Mouse (Mus musculus): ENCODE measurements around the gene Lcat.
A peak's percentile ranks its signal among the peaks of the same experiment; 100 is the strongest.
"Not testable (repeated sequence)": the region's sequence is repeated elsewhere in the genome, so short reads cannot be mapped to it uniquely, and the experiment has no call there.

The Lcat gene

DNA sequence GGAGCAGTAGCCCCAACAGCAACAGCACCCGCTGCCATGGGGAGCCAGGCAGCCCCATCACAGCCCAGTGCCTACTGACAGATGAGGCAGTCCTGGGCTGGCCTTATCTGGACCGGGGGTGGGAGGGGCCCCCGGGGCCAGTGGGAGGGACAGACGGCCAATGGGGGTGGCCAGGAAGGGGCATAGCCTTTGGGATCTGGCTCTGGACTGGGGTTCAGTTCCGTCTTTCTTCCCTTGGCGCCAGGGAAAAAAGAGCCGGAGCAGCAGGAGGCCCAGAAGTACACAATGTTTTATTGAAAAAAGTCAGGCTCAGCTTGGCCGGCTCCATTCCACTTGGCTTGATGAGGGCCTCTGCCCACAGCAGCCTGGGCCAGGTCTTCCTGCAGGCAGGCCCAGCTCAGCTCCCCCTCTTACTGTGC lies at the start of gene Lcat:
Gene Lcat, minus strand, starts transcription at position 62 of the 419 bp plus-strand sequence.
- no peak for DNase-seq

DNA sequence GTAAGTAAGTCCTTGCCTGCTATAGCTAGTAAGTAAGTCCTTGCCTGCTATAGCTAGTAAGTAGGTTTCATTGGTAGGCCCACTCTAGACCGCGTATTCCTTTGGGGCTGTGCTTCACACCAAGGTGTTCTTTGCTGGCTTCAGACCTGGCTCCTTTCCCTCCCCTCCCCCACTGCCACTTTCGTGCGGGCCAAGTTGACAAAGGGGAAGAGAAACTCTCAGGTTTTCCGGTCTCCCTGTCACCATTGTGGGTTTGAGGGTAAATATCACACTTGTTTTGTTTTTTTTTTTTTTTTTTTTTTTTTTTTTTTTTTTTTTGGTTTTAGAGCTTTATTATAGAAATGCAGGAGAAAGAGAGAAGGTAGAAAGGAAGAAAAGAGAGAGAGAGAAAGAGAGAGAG lies 49.3 kb upstream of the Lcat start:
- no peak for DNase-seq

DNA sequence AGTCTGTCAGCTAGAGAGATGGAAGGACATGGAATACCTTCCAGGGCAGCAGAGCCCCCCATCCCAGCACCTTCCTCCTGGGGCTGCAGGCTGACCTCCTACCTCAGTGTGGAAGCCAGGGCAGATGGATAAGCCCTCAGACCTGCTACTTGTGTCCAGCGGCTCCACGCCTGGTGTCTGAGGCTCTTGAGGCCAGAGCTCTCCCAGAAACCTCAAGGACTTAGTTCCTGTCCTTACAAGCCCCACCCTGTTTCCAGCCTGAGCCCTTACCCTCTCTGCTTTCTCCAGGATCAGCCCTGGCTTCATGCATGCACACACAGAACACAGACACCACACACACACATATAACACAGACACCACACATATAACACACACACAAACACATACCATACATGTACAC lies 48.4 kb upstream of the Lcat start:
- DNase-seq = no peak

DNA sequence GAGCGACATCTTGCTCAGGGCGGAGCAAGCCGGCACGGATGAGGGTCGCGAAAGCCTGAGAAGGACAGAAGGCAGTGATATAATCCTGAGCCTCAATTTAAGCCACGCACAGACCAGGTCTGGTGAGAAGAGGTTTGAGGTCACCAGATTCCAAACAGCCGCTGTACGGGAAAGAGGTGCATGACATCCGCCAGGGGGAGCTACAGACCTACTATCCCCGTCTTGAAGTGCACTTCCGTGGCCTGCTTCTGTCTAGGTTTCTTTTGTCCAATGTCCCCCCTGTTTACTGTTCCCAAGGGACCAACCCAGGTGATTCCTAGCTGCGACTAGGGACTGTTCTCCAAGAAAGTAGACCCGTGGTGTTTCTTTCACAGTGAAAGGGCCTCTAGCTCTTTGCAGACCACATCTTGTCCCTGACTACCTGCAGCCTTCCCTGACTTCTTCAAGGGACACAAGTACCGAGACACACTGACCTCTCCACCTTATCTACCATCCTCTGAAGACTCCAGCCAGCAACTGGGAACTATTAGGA lies 47.7 kb upstream of the Lcat start, which contains the start of gene Dus2:
Gene Dus2, plus strand, starts transcription at position 482 of the 532 bp plus-strand sequence.
- peak; percentile 61 for DNase-seq

DNA sequence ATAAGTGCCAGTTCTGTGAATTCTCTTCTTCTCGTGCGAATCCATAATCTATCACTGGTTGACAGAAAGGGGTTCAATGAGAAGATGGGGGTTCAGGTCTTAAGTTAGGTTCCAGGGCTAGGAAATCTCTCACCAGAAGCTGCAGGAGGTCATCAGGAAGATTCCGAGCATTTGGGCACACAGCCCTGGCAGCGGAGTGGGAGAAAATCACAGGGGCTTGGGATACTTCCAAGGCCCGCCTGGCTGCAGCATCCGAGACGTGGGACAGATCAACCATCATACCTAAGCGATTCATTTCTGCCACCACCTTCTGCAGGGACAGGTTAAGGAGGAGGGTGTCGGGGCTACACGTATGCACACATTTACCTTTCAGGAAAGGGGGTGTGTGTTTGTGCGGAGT lies 45.4 kb upstream of the Lcat start:
- no peak for DNase-seq

DNA sequence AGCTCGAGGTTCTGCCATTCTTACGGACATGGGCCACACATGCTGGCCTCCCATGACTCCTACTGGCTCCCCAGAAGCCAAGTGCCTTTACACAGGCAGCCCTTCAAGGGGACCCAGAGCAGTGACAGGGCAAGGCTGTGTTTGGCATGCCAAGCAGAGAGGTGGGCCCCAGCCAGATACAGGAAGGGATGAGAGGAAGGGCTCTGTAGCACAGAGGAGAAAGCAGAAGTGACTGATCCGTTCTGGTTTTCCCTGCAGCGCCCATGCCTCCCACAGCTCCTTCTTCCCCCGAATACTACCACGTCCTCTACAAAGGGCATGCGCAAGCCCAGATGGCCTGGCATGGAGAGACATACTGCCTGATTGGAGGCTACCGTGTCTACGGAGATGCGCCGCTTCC lies 40.2 kb upstream of the Lcat start:
- not testable (repeated sequence) for DNase-seq

DNA sequence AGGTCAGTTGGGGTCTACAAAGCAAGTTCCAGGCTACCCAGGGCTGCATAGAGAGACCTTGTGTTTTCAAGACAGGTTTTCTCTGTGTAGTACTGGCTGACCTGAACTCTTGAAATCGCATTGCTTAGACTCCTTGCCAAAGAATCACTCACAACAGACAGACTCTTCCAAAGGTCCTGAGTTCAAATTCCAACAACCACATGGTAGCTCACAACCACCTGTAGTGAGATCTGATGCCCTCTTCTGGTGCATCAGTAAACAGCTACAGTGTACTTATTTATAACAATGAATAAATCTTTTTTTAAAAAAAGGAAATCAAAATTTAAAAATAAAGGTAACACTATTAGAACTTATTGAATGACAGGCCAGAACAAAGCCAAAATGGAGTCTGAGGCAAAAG lies 38.0 kb upstream of the Lcat start:
- no peak for DNase-seq

DNA sequence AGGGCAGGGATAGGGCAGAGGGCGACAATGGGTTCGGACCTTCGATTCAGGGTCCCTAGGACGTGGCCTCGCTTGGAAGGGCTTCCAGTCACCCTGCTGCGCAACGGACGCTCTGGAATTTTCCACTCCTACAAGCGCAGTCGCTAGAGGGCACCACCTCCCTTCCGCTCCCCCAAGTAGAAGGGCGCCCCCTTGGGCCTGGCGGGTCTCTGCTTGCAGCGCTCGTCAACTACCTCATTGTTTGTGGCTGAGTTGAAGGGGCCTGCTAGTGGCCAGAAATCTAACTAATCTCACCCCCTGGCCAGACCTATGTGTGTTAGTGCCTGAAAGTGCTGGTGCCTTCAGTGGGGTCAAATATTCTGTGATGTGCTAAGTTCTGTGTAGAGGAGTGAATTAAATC lies 36.1 kb upstream of the Lcat start, which contains the start of gene Dpep3:
Gene Dpep3, minus strand, starts transcription at position 105 of the 400 bp plus-strand sequence.
- no peak for DNase-seq

DNA sequence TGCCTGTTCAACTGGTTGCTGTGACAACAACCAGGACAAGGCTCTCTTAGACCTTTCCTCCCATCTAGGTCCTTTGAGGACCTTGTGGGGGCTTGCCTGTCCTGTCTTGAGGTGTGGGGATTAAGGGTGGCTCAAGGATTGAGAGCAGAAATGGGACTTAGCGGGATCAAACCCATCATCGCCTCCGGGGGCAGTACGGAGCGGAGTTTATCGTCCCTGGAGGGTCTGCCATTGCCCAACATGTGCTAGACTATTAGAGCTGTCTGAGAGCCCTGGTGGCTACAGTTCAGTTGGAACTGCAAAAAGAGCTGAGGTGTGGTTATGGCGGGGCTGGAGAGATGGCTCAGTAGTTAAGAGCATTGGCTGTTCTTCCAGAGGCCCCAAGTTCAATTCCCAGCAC lies 32.2 kb upstream of the Lcat start:
- no peak for DNase-seq

DNA sequence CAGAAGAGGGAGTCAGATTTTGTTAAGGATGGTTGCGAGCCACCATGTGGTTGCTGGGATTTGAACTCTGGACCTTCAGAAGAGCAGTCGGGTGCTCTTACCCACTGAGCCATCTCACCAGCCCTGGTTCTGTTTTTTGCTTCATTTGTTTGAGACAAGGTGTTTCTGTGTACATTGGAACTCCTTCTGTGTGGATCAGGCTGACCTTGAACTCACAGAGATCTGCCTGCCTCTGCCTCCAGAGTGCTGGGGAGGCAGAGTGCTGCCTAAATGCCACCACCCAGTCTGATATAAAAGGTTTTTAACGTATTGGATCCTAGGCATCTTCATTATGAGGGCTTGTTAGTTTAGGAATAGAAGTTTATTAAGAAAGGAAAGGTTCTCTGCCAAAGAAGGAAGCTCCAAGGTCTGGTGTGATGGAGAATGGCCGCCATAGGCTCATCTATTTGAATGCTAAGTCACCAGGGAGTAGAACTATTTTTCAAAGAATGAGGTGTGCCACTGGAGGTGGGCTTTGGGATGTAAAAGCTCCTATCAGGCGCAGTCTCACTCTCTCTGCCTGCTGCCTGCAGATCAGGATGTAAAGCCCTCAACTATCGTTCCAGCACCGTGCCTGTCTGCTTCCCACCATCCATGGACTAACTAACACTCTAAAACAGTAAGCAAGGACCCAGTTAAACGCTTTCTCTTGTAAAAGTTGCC lies 28.0 kb upstream of the Lcat start:
- DNase-seq = no peak

DNA sequence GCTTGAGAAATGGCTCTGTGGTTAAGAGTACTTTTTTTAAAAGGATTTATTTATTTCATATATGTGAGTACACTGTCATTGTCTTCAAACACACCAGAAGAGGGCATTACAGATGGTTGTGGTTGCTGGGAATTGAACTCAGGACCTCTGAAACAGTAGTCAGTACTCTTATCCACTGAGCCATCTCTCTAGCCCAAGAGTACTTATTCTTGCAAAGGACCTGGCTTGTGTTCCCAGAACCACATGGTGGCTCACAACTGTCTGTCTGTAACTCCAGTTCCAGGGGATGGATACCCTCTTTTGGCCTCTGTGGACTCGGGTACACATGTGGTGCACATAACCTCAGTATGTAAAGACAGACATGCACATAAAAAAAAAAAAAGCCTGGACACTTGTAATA lies 26.2 kb upstream of the Lcat start:
- DNase-seq = no peak

DNA sequence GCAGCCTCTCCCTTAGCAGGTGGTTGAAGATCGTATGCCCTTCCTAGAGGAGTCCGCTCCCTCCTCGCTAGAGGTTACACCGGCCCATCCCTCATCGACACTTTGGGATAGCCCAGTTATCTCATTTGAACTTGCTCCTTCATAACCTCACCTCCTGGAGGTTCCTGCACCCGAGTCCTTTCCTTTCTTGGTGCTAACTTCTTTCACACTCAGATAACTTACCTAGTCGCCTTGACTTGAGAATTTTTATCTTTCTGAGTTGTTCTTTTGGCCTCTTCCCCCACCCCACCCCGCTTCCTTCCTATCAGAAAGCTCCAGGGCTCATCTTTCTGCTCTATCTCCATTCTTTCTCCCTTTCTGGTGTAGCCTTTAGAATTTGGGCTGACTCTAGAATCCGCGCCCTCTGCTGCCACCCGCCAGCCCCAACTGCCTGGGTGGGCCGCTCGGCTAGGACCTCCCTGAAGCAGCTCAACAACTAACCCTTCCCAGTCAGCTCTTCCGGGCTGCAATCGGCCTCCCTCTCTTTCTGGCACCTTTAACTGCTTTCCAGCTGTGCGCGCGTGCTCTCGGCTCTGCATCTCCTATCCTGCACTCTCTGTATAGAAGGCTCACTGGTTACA lies 23.6 kb upstream of the Lcat start:
- no peak for DNase-seq

DNA sequence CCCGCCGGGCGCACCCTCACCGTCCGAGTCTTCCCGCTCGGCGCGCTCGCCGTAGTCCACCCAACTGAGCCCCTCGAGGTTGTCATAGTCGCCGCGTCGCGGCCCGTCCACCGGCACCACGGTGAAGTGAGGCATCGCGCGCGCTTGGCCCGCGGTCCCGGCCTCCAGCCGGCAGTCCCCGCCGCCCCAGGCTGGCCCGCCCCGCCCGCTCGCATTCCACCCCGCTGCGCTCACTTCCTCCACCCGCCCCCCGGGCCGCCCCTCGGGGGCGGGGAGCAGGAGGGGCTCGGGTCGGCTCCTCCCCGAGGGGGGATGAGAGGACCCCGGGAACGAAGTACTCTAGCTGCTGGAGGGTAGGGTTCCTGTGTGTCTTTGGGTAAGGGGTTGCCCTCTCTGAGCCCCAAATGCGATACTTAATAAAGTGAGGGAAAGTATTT lies 22.7 kb upstream of the Lcat start, which contains the start of gene Slc12a4:
Gene Slc12a4, minus strand, starts transcription at position 193 of the 437 bp plus-strand sequence.
- peak; percentile 71 for DNase-seq

DNA sequence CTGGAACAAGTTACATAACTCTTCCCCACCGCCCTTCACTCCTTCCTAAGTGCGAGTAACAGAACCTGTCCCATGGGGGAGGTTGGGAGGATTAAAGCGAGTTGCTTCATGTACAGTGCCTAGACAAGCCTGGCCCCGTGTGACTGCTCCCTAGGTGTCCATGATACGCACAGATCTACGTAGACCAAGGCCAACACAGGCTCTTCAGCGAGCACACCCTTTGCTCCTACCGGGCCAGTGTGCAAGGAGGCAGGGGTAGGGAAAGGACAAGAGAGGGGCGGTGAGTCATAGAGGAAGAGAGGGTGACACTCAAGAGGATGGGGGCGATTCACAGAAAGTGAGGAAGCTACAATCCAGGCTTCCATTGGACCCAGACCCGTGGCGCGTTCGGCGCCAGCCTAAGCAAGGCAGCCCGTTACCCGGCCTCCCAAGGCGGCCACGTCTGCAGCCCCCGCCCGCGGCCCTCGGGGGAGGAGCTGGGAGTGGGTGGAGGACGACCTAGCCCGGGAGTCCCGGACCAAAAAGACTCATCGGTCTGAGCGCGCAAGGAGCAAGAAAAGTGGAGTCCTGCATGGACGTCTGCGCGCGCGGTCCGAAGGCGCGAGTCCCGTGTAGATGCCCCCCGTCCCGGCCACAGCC lies 22.2 kb upstream of the Lcat start:
- DNase-seq = peak; percentile 30

DNA sequence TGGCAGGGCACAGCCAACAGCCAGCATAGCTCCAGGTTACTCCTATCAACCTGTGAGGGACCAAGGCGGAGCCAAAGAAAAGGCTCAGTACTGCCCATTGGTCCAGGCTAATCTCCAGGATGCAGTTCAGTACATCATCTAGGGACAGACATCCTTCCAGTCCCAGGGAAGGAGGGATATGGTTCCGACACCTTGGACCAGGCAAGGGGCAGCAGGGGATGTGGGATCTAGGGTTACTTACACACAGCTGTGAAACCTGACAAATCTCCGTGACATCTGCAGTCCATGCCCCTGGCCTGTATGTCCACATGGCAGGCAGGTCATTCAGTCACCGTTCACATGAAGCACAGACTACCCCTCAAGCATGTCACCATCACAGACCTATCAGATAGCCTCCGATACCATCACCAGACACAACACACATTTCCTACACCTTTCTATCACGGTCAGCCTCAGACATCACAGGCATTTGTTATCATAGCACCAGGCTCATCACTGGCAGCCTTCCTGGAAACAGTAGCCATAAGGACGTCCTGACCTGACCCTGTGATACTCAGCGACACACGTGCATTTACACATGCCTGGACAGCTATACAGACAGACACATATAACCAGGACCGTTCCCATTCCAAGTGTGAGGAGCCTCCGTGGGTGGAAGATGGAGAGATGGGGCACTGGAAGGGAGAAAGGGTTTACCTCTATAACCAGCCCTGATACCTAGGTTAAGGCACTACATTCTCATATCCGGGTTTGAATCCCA lies 21.5 kb upstream of the Lcat start:
- DNase-seq = no peak

DNA sequence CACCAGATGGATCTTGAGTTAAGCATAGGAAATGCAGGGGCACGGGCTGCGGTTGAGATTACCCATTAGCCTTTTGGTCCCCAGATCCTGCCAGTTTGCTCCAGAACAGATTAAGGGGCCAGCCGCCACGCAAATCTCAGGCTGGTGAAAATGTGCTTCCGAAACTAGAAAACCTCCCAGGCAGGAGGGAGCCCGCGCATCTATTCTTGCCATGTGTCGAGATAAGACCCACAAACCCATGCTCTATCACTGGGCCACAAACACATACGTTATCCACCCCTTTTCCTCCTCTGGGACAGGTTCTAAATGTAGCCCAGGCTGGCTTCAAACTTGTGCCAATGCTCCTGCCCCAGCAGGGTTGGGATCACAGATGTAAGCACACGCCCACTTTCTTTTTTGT lies 18.4 kb upstream of the Lcat start:
- no peak for DNase-seq

DNA sequence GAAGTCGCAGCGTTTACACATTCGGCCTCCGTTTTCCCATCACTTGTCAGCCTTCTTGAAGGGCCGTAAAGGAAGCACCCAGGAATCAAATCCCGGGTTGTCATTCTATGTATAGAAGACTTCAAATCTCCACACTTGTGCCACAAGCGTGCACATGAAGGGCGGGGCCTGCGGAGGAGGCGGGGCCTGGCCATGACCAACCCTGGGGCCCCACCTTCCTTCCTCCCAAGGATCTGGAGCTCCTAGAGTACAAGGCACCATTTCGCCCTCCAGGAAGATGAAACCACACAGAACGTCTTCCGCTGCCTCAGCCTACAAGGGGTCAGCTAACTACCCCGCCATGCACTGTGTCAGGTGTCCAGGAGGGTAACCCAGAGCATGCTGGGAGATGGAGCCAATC lies 17.9 kb upstream of the Lcat start:
- no peak for DNase-seq

DNA sequence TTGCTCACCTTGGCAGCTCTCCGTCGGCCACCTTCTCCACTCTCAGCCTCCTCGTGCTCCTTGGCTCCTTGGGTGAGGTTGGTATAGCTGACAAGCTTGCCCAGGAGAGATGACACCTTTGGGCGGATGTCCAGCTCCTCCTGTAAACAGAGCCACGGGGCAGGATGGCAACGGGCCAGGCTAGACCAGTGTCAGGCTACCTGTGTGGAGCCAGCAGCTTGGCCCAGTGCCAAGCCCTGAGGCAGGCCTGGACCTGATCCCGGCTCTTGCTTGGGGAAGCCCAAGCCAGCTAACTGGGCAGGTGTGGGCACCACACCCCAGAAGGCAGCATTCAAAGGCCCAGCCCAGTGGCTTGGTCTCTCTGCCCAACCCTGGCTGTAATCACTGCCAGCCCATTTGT lies 16.2 kb upstream of the Lcat start:
- DNase-seq = peak; percentile 89

DNA sequence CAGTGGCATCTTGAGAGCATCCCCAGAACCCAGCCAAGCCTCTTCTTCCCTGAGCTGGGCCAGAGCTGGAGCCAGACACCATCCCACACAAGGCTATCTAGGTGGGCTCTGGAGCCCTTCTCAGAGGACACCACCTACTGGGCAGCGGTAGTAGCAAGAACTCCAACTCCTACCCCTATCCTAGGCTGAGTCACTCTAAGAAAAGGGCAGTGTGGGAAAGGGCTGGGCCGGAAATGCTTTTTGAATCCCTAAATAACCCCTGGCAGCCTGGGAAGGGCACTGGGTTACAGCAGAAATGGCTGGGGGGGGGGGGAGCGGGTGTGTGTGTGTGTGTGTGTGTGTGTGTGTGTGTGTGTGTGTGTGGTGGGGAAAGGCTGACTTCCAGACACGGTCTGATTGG lies 14.6 kb upstream of the Lcat start:
- peak; percentile 70 for DNase-seq

DNA sequence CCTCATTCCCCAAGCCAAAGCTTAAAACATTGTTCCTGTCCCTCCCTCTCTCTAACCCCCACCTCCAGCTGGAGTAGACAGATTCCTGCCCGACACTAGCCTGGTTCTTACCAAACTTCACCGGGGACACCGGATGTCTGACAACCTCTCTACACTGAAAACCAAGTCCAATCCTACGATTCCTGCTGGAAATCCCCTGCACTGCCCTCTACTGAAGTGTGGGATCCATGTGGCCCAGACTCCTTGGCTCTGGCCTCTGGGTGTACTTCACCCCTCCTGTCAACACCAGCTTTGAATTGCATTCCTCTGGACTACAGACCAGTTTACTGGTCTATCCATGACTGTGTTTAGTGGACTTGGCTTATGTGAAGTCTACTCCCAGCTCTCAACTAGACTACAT lies 13.4 kb upstream of the Lcat start:
- no peak for DNase-seq

DNA sequence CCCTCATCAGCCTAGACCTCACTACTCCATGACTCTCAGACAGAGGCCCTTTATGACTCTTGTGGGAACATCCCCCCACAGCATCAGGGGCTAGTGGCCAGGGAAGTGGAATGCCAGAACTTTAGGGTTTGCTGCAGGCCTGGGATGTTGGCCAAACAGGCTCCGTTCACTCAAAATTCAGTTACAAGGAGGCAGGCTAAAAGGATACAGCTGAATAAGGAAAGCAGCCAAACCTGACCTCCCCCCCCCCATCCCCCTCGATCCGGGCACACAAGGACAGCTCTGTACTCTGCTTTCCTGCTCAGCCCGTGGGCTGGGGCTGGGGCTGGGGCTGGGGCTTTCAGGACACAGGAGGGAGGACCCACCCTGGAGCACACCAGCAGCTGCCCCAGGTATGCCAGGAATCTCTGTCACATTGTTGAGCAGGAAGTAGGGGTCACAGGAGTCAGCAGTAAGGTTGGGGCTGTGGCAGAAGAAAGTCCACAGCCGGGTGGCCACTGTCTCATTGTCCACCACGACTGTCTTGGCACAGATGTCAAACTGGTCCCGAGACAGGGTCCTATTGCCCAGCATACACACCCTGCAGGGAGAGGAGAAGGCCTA lies 8.0 kb upstream of the Lcat start:
- peak; percentile 38 for DNase-seq

DNA sequence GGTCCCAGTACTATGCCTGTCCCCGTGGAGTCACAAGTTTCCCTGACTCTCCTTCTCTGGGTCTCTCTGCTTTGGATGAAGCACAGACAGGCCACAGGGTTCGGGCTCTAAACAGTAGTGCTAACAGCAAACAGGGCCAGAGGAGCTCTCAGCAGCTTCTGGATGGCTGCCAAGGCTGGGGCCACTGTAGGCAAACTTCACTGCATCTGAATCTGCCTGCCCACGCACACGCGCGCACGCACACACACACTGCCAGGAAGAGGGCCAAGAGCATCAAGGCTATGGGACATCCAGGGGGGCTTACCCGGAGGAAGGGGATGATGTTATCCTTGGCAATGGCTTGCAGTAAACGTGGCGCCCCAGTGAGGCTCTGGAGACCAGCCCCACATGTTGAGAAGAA lies 6.2 kb upstream of the Lcat start:
- DNase-seq = no peak

DNA sequence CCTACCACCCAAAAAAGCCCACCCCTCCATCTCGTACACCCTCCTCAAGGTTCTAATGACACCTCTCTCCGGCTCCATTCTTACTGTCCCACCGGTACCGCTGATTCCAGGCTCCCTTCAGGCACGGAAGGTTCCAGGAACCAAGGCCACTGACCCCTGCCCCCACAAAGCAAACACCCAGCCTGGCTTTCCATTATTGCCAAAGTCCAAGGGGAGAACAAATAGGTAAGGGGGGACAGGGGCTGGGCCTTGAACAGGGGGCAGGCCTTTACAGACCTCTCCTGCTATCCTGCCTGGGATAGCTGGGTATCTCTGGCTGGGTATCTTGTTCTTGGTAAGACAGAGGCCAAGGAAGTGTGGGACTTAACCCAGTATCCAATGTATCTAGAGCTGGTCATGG lies 640 bp downstream of the Lcat start:
- no peak for DNase-seq

Data from kidney, adult 11 months (tissue).